Mouse (Mus musculus): Measurements from ENCODE around the gene Krt14.

The Krt14 gene

DNA sequence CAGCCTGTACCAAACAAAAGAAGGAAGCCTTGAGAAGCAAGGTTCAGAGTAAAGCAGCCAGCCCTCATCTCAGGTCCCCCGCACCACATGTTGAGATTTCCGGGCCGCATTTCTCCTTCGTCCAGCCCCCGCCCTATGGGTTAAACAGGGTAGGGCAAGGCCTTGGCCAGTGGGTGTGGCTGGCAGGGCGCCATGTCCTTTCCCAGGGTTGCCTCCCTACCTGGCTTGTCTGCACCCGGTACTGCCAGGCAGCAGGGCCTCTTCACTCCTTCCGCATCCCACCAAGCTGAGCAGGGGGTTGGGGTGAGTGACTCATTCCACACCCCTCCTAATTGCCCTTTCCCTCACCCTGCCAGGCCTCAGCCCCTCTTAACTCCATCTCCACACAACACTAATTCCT is 39.3 kb downstream of the Krt14 start:
- DNase-seq (ENCODE audit: extremely low spot score, low spot score), result no peak

DNA sequence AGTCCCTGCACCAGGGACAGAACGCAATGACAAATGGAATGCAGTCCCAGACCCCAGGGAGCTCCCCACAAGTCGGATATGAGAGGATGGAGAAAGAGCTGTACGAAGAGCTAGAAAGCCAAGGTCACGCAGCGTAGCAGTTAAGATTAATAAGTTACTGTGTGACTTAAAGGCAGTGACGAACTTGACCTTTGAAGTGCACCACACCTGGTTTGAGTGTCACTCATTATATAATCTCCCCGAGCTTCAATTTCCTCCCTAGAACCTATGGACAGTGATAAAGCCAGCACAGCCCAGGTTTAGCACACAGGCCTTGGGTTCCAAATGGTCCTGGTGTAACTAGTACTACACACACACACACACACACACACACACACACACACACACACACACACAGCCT is 43.0 kb downstream of the Krt14 start:
- no peak for DNase-seq (ENCODE audit: extremely low spot score, low spot score)

- DNase-seq (ENCODE audit: extremely low spot score, low spot score), result no peak
Observed at GRCm38 (mm10) chr11:100157908-100158477, 49.4 kb downstream of the Krt14 start.

GRCm38 (mm10) chr11:100157331-100157730 is 50.0 kb downstream of the Krt14 start:
- DNase-seq (ENCODE audit: extremely low spot score, low spot score), result no peak

DNA sequence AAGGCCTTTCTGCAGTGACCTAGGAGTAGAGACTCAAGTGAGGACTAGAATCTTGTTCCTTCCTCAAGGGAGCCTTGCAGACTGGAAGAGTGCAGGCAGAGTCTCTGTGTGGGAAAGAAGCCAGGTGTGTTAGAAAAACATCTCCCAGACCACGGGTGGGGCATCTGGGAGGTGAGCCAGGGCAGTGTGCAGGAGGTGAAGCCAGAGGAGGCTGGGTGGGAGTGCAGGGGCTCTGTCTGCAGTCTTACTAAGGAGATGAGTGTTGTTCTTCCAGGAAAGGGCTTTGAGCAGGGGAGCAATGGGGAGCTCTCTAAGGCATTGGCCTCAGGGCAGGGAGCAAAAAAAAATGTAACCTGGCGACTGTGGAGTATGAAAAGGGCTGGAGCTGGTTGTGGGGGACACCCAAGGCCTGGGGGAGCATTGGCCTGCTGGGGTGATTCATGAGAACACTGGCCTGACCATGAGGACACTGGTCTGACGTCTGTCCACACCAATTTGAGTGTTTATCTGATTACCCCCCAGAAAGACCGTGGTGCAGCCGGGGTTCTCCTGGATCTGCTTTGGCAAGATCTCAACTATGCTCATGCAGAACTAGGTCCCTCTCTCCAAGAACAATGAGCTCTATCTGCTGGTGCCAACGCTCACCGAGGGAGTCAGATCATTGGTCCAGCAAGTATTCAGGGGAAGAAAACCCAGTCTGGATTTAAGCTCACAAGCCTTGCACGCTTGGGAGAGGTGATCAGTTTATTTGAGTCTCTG is 51.7 kb downstream of the Krt14 start:
- DNase-seq (ENCODE audit: extremely low spot score, low spot score), result no peak
